Mouse (Mus musculus): ENCODE measurements around the gene Gm49388. TPM values are rescaled to one million over a fixed set of nuclear protein-coding genes. Genes with fewer than 3 reads are reported as not detected.
"Not testable (repeated sequence)": the region's sequence is repeated elsewhere in the genome, so short reads cannot be mapped to it uniquely, and the experiment has no call there.

The Gm49388 gene
- total and polyA plus RNA-seq, 2 experiments from 2014 or later = 0.05 TPM; not detected in 1

- H3K4me3 ChIP-seq (ENCODE audit: low read length) = no peak overlapping the region
- H3K9me3 ChIP-seq (ENCODE audit: low read length) = no peaks in the 10 kb centered on the region
- no peaks in the 10 kb centered on the region for H3K27me3 ChIP-seq (ENCODE audit: insufficient read depth, low read length)
- DNase-seq (ENCODE audit: low spot score) (no peak), ATAC-seq (no peak)
- no peak overlapping the region for H3K9ac ChIP-seq (replicated peaks; ENCODE audit: low read length)
- no peak overlapping the region for H3K4me2 ChIP-seq (ENCODE audit: low read depth, low read length)
- 96% methylated on average over 2 of the region's 2 CpGs for WGBS
- no peak overlapping the region for H3K27ac ChIP-seq
- no peaks in the 10 kb centered on the region for H3K4me1 ChIP-seq (ENCODE audit: insufficient read depth, low read length)
- no peaks in the 10 kb centered on the region for H3K36me3 ChIP-seq (ENCODE audit: insufficient read depth, low read length)
- no peak for TF ChIP-seq CTCF (IDR thresholded peaks at IDR 0.05; ENCODE audit: low read depth)
These were observed 50.1 kb downstream of the Gm49388 start for GRCm38 (mm10) chr7:127835550-127835949.

- H3K27me3 ChIP-seq (ENCODE audit: insufficient read depth, low read length) = no peaks in the 10 kb centered on the region
- ATAC-seq (no peak), DNase-seq (ENCODE audit: low spot score) (no peak)
- WGBS = 90% methylated on average over 5 of the region's 5 CpGs
- no peak overlapping the region for H3K4me2 ChIP-seq (ENCODE audit: low read depth, low read length)
- H3K9ac ChIP-seq (replicated peaks; ENCODE audit: low read length) = no peak overlapping the region
- no peaks in the 10 kb centered on the region for H3K4me1 ChIP-seq (ENCODE audit: insufficient read depth, low read length)
- no peaks in the 10 kb centered on the region for H3K9me3 ChIP-seq (ENCODE audit: low read length)
- no peak overlapping the region for H3K4me3 ChIP-seq (ENCODE audit: low read length)
- no peak for TF ChIP-seq CTCF (IDR thresholded peaks at IDR 0.05; ENCODE audit: low read depth)
- H3K36me3 ChIP-seq (ENCODE audit: insufficient read depth, low read length) = no peaks in the 10 kb centered on the region
- no peak overlapping the region for H3K27ac ChIP-seq
These were observed 52.1 kb downstream of the Gm49388 start for GRCm38 (mm10) chr7:127837473-127837872.

GRCm38 (mm10) chr7:127837878-127838277 lies 52.5 kb downstream of the Gm49388 start:
- not testable (repeated sequence) for H3K4me3 ChIP-seq (ENCODE audit: low read length); H3K9ac ChIP-seq (replicated peaks; ENCODE audit: low read length); H3K4me2 ChIP-seq (ENCODE audit: low read depth, low read length); H3K9me3 ChIP-seq (ENCODE audit: low read length); H3K27ac ChIP-seq; H3K27me3 ChIP-seq (ENCODE audit: insufficient read depth, low read length); ATAC-seq; DNase-seq (ENCODE audit: low spot score); H3K36me3 ChIP-seq (ENCODE audit: insufficient read depth, low read length); H3K4me1 ChIP-seq (ENCODE audit: insufficient read depth, low read length)
- 79% methylated on average over 4 of the region's 4 CpGs for WGBS

- 78% methylated on average over 2 of the region's 2 CpGs for WGBS
- H3K4me1 ChIP-seq (ENCODE audit: insufficient read depth, low read length); H3K9me3 ChIP-seq (ENCODE audit: low read length); H3K9ac ChIP-seq (replicated peaks; ENCODE audit: low read length); ATAC-seq; DNase-seq (ENCODE audit: low spot score); H3K27me3 ChIP-seq (ENCODE audit: insufficient read depth, low read length); H3K4me3 ChIP-seq (ENCODE audit: low read length): not testable (repeated sequence)
- H3K36me3 ChIP-seq (ENCODE audit: insufficient read depth, low read length) = 0 out of 2 replicates have a peak, but pooled peaks cover 13% of the 10 kb centered on the region
- 0 out of 2 replicates have a peak overlapping the region, but pooled peaks have one; percentile 96 for H3K4me2 ChIP-seq (ENCODE audit: low read depth, low read length)
- peak overlapping the region; percentile 95 for H3K27ac ChIP-seq
These were observed 54.6 kb downstream of the Gm49388 start for GRCm38 (mm10) chr7:127840031-127840430.

GRCm38 (mm10) chr7:127840886-127841285 lies 55.5 kb downstream of the Gm49388 start:
- Histone ChIP-seq H3K4me1 (ENCODE audit: insufficient read depth, low read length) (no peaks in the 10 kb centered on the region), H3K4me3 (ENCODE audit: low read length) (peak overlapping the region; percentile 81), H3K36me3 (ENCODE audit: insufficient read depth, low read length) (0 out of 2 replicates have a peak, but pooled peaks cover 13% of the 10 kb centered on the region), H3K9me3 (ENCODE audit: low read length) (no peaks in the 10 kb centered on the region), H3K27ac (peak overlapping the region; percentile 95), H3K4me2 (ENCODE audit: low read depth, low read length) (peak overlapping the region; percentile 96), H3K27me3 (ENCODE audit: insufficient read depth, low read length) (no peaks in the 10 kb centered on the region), H3K9ac (replicated peaks; ENCODE audit: low read length) (peak overlapping the region; percentile 68)
- 3% methylated on average over 15 of the region's 15 CpGs for WGBS
- no peak for TF ChIP-seq CTCF (IDR thresholded peaks at IDR 0.05; ENCODE audit: low read depth)
- DNase-seq (ENCODE audit: low spot score) = peak; percentile 52
- peak; percentile 31 for ATAC-seq

GRCm38 (mm10) chr7:127841340-127842000 lies 56.1 kb downstream of the Gm49388 start:
- Histone ChIP-seq H3K9me3 (ENCODE audit: low read length) (no peaks in the 10 kb centered on the region), H3K27ac (peak overlapping the region; percentile 95), H3K9ac (replicated peaks; ENCODE audit: low read length) (peak overlapping the region; percentile 68), H3K36me3 (ENCODE audit: insufficient read depth, low read length) (peaks cover 13% of the 10 kb centered on the region; the same call in 1 of the 2 replicates), H3K4me1 (ENCODE audit: insufficient read depth, low read length) (no peaks in the 10 kb centered on the region), H3K4me2 (ENCODE audit: low read depth, low read length) (peak overlapping the region; percentile 96), H3K27me3 (ENCODE audit: insufficient read depth, low read length) (no peaks in the 10 kb centered on the region), H3K4me3 (ENCODE audit: low read length) (peak overlapping the region; percentile 81)
- DNase-seq (ENCODE audit: low spot score) (peak; percentile 98), ATAC-seq (peak; percentile 98)
- under 1% methylated on average over 44 of the region's 46 CpGs for WGBS
- TF ChIP-seq CTCF (IDR thresholded peaks at IDR 0.05; ENCODE audit: low read depth) = 0 out of 2 replicates have a peak, but pooled peaks have one; percentile 10

All from hindbrain, postnatal 0 days (tissue).